Mouse (Mus musculus) heart, embryonic 16.5 days (tissue): ENCODE results near the gene Col5a1. TPM values are rescaled to one million over a fixed set of nuclear protein-coding genes. Genes with fewer than 3 reads are reported as not detected.

Source experiments
- ATAC-seq: fragments of 200-750 bp; cut with Nextera tagmentation; replicated peaks from 2 replicates; pipeline ENCODE4 v1.8.0; 2017; ENCODE audit warnings: moderate number of reproducible peaks; ENCODE audit not compliant: insufficient read depth, low FRiP score; ENCODE audit errors: extremely low read depth
- H3K27ac ChIP-seq: fragments of 300-500 bp; sonication (generic); 2 replicates; pipeline ENCODE4 v1.5.1; 2014; ENCODE audit warnings: mild to moderate bottlenecking, low read length, control low read depth, moderate library complexity
- H3K27me3 ChIP-seq: fragments of 300-500 bp; sonication (generic); 2 replicates; pipeline ENCODE4 v1.6.1; 2014; ENCODE audit warnings: low read length, mixed read lengths; ENCODE audit not compliant: control insufficient read depth, insufficient read depth
- H3K36me3 ChIP-seq: fragments of 300-500 bp; sonication (generic); 2 replicates; pipeline ENCODE4 v1.6.1; 2014; ENCODE audit not compliant: control insufficient read depth, insufficient read depth
- H3K4me1 ChIP-seq: fragments of 300-500 bp; sonication (generic); 2 replicates; pipeline ENCODE4 v1.6.1; 2014; ENCODE audit warnings: low read length, mixed read lengths; ENCODE audit not compliant: control insufficient read depth, insufficient read depth
- H3K4me2 ChIP-seq: fragments of 300-500 bp; sonication (generic); 2 replicates; pipeline ENCODE4 v1.6.1; 2014; ENCODE audit warnings: low read depth, mild to moderate bottlenecking, control low read depth, low read length
- H3K4me3 ChIP-seq: fragments of 300-500 bp; sonication (generic); 2 replicates; pipeline ENCODE4 v1.5.1; 2014; ENCODE audit warnings: mild to moderate bottlenecking, control low read depth, low read length
- H3K9ac ChIP-seq: fragments of 300-500 bp; sonication (generic); 2 replicates; pipeline ENCODE4 v1.6.1; 2014; ENCODE audit warnings: low read length, control low read depth
- H3K9me3 ChIP-seq: fragments of 300-500 bp; sonication (generic); replicated peaks from 2 replicates; pipeline ENCODE4 v1.6.1; 2016; ENCODE audit warnings: low read length; ENCODE audit not compliant: control insufficient read depth
- WGBS: fragments of 180-500 bp; shearing (Covaris S2); extraction: QIAGEN DNeasy Blood & Tissue Kit; methylation state at CpG from one replicate; pipeline ENCODE4 v1.1.7; 2014; 5-methylcytosine and 5-hydroxymethylcytosine counted together
- polyA plus RNA-seq: library from polyadenylated mRNA; unstranded; fragments of >200 nt; fragmentation: Nextera tagmentation; extraction: Ambion mirVana; gene quantifications from 2 replicates; pipeline ENCODE4 v1.2.1, GENCODE M21; 2015

Col5a1 gene
- polyA plus RNA-seq = 71.2 and 73.7 TPM in 2 replicates

GRCm38 (mm10) chr2:27886148-27886551 lies at the start of gene Col5a1:
Gene Col5a1, plus strand, starts transcription at chr2:27886425.
- WGBS = 0% methylated on average over 40 of the region's 45 CpGs
- H3K4me1 ChIP-seq = peaks cover 9% of the 10 kb centered on the region; the same call in 1 of the 2 replicates
- H3K9me3 ChIP-seq = no peaks in the 10 kb centered on the region
- H3K9ac ChIP-seq = peak within 1 kb of the TSS; percentile 83
- H3K4me3 ChIP-seq = peak within 1 kb of the TSS; percentile 73
- no peaks in the 10 kb centered on the region for H3K27me3 ChIP-seq
- H3K4me2 ChIP-seq = peak within 1 kb of the TSS; percentile 97
- no peaks in the 10 kb centered on the region for H3K36me3 ChIP-seq
- peak; percentile 89 for ATAC-seq
- peak within 1 kb of the TSS; percentile 79 for H3K27ac ChIP-seq

- Histone ChIP-seq H3K9me3 (no peaks in the 10 kb centered on the region), H3K4me1 (peaks cover 11% of the 10 kb centered on the region), H3K9ac (no peak overlapping the region), H3K4me2 (no peak overlapping the region), H3K36me3 (no peaks in the 10 kb centered on the region), H3K27me3 (no peaks in the 10 kb centered on the region), H3K4me3 (no peak overlapping the region), H3K27ac (no peak overlapping the region)
- ATAC-seq = no peak
- 87% methylated on average over 9 of the region's 9 CpGs for WGBS
These were observed 48.1 kb upstream of the Col5a1 start for GRCm38 (mm10) chr2:27838112-27838511.

- no peak overlapping the region for H3K9ac ChIP-seq
- no peak overlapping the region for H3K4me3 ChIP-seq
- no peaks in the 10 kb centered on the region for H3K27me3 ChIP-seq
- no peak overlapping the region for H3K4me2 ChIP-seq
- H3K9me3 ChIP-seq = no peaks in the 10 kb centered on the region
- H3K4me1 ChIP-seq = peaks cover 5% of the 10 kb centered on the region
- no peaks in the 10 kb centered on the region for H3K36me3 ChIP-seq
- H3K27ac ChIP-seq = 0 out of 2 replicates have a peak overlapping the region, but pooled peaks have one; percentile 7
- no peak for ATAC-seq
- WGBS = 27% methylated on average over 3 of the region's 3 CpGs
These were observed 45.3 kb upstream of the Col5a1 start for GRCm38 (mm10) chr2:27840890-27841289.

- Histone ChIP-seq H3K27ac (no peak overlapping the region), H3K4me3 (no peak overlapping the region), H3K36me3 (no peaks in the 10 kb centered on the region), H3K4me1 (peaks cover 10% of the 10 kb centered on the region), H3K9ac (no peak overlapping the region), H3K4me2 (no peak overlapping the region), H3K9me3 (no peaks in the 10 kb centered on the region), H3K27me3 (no peaks in the 10 kb centered on the region)
- no peak for ATAC-seq
- WGBS = 63% methylated on average over 13 of the region's 13 CpGs
These were observed 43.3 kb upstream of the Col5a1 start for GRCm38 (mm10) chr2:27842893-27843292.

GRCm38 (mm10) chr2:27844885-27845284 lies 41.3 kb upstream of the Col5a1 start:
- Histone ChIP-seq H3K4me2 (no peak overlapping the region), H3K4me3 (no peak overlapping the region), H3K27me3 (no peaks in the 10 kb centered on the region), H3K9me3 (no peaks in the 10 kb centered on the region), H3K4me1 (peaks cover 14% of the 10 kb centered on the region), H3K36me3 (no peaks in the 10 kb centered on the region), H3K27ac (no peak overlapping the region), H3K9ac (no peak overlapping the region)
- ATAC-seq = no peak
- WGBS = 76% methylated on average over 4 of the region's 4 CpGs

DNA sequence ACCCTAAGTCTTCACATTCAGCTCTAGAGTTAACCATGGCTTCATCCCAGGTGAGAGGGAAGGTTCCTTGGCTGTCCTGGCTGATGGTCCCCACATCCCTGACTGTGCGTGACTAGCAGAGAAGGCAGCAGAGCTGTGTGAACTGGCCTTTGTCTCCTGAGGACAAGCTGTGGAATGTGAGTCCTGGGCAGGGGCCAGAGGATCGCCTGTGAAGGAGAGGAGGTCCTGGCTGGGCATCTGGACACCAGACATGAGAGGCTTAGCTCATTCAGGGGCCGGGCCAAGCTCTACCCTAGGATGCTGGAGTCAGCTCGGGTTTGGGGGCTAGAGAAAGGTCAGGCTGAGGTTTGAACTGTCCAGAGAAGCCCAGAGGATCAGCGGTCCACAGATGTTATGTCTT lies 39.2 kb upstream of the Col5a1 start:
- H3K36me3 ChIP-seq = no peaks in the 10 kb centered on the region
- ATAC-seq = 0 out of 2 replicates have a peak, but pooled peaks have one; percentile 17
- H3K4me3 ChIP-seq = no peak overlapping the region

GRCm38 (mm10) chr2:27847851-27848435 lies 38.3 kb upstream of the Col5a1 start:
- Histone ChIP-seq H3K27me3 (no peaks in the 10 kb centered on the region), H3K36me3 (no peaks in the 10 kb centered on the region), H3K4me2 (no peak overlapping the region), H3K27ac (peak overlapping the region; percentile 79), H3K4me1 (peaks cover 10% of the 10 kb centered on the region; the same call in 1 of the 2 replicates), H3K9me3 (no peaks in the 10 kb centered on the region), H3K9ac (no peak overlapping the region), H3K4me3 (no peak overlapping the region)
- no peak; the same call in 1 of the 2 replicates for ATAC-seq
- 47% methylated on average over 7 of the region's 7 CpGs for WGBS

More for the DNA sequence above, 39.2 kb upstream of the Col5a1 start:
- Histone ChIP-seq H3K27ac (peak overlapping the region; percentile 79), H3K9ac (no peak overlapping the region), H3K4me1 (peaks cover 11% of the 10 kb centered on the region; the same call in 1 of the 2 replicates), H3K4me2 (no peak overlapping the region), H3K9me3 (no peaks in the 10 kb centered on the region), H3K27me3 (no peaks in the 10 kb centered on the region)
- WGBS = 44% methylated on average over 5 of the region's 5 CpGs

DNA sequence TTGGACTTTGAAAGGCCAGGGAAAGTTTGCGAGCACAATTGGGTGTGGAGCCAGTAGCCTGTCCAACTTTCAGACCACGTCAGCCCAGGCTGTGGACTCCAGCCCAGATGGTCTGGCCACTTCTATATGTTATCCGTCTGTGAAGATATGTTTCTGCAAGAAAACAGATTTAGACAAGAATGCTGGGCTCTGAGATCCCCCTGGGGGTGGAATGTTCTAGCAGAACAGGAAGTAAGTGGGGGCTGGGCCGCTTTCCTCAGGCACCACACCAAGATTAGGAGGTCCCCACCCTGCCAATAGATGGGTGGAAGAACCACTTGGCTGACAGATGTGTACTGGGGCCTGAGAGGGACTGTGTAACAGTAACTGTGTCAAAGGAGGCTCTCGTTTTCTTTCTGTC lies 37.8 kb upstream of the Col5a1 start:
- no peaks in the 10 kb centered on the region for H3K27me3 ChIP-seq
- no peaks in the 10 kb centered on the region for H3K9me3 ChIP-seq
- no peak overlapping the region for H3K4me3 ChIP-seq
- H3K36me3 ChIP-seq = no peaks in the 10 kb centered on the region
- peaks cover 9% of the 10 kb centered on the region; the same call in 1 of the 2 replicates for H3K4me1 ChIP-seq
- no peak overlapping the region for H3K9ac ChIP-seq
- peak overlapping the region; percentile 79 for H3K27ac ChIP-seq
- no peak overlapping the region for H3K4me2 ChIP-seq
- WGBS = 47% methylated on average over 5 of the region's 5 CpGs
- peak; percentile 85 for ATAC-seq

- Histone ChIP-seq H3K36me3 (no peaks in the 10 kb centered on the region), H3K9ac (no peak overlapping the region; the same call in 1 of the 2 replicates), H3K4me3 (no peak overlapping the region), H3K27ac (peak overlapping the region; percentile 69), H3K4me2 (peak overlapping the region; percentile 28; the same call in 1 of the 2 replicates), H3K9me3 (no peaks in the 10 kb centered on the region), H3K27me3 (no peaks in the 10 kb centered on the region), H3K4me1 (peaks cover 11% of the 10 kb centered on the region)
- peak; percentile 83 for ATAC-seq
- WGBS = 15% methylated on average over 9 of the region's 9 CpGs
These were observed 27.8 kb upstream of the Col5a1 start for GRCm38 (mm10) chr2:27858348-27858903.
